Mouse (Mus musculus) lung, postnatal 0 days (tissue): Measurements from ENCODE around the gene Hist1h2bb. TPM values are rescaled to one million over a fixed set of nuclear protein-coding genes. Genes with fewer than 3 reads are reported as not detected.
A peak's percentile ranks its signal among the peaks of the same experiment; 100 is the strongest.
"Not testable (repeated sequence)": the region's sequence is repeated elsewhere in the genome, so short reads cannot be mapped to it uniquely, and the experiment has no call there.

ENCODE experiments used
- ATAC-seq: fragments of 200-750 bp; cut with Nextera tagmentation; 2 replicates; pipeline ENCODE4 v1.8.0; 2017; ENCODE audit warnings: moderate library complexity
- DNase-seq: peaks from one replicate; pipeline ENCODE4 v3.0.0-alpha.2; 2016; ENCODE audit warnings: low spot score
- H3K27ac ChIP-seq: fragments of 300-500 bp; sonication (generic); 2 replicates; pipeline ENCODE4 v1.5.1; 2014; ENCODE audit warnings: antibody characterized with exemption, mild to moderate bottlenecking, low read length, mixed read lengths
- H3K27me3 ChIP-seq: fragments of 300-500 bp; sonication (generic); replicated peaks from 2 replicates; pipeline ENCODE4 v1.6.1; 2014; ENCODE audit warnings: low read length, mixed read lengths; ENCODE audit not compliant: insufficient read depth
- H3K36me3 ChIP-seq: fragments of 300-500 bp; sonication (generic); 2 replicates; pipeline ENCODE4 v1.6.1; 2014; ENCODE audit warnings: low read length, mixed read lengths; ENCODE audit not compliant: insufficient read depth
- H3K4me1 ChIP-seq: fragments of 300-500 bp; sonication (generic); 2 replicates; pipeline ENCODE4 v1.6.1; 2014; ENCODE audit warnings: antibody characterized with exemption, low read depth, low read length, mixed read lengths; ENCODE audit not compliant: insufficient read depth
- H3K4me2 ChIP-seq: fragments of 300-500 bp; sonication (generic); replicated peaks from 2 replicates; pipeline ENCODE4 v1.6.1; 2014; ENCODE audit warnings: low read depth, mild to moderate bottlenecking, low read length, moderate library complexity, mixed read lengths
- H3K4me3 ChIP-seq: fragments of 300-500 bp; sonication (generic); 2 replicates; pipeline ENCODE4 v1.5.1; 2014; ENCODE audit warnings: low read depth, low read length
- H3K9ac ChIP-seq: fragments of 300-500 bp; sonication (generic); replicated peaks from 2 replicates; pipeline ENCODE4 v1.6.1; 2014; ENCODE audit warnings: low read depth, mild to moderate bottlenecking
- H3K9me3 ChIP-seq: fragments of 300-500 bp; sonication (generic); 2 replicates; pipeline ENCODE4 v1.6.1; 2016; ENCODE audit warnings: low read length, mixed read lengths
- CTCF ChIP-seq: IDR thresholded peaks from 2 replicates; pipeline ENCODE4 v1.5.1; 2016; ENCODE audit warnings: antibody characterized with exemption, mild to moderate bottlenecking
- EP300 ChIP-seq: IDR thresholded peaks from 2 replicates; pipeline ENCODE4 v1.6.1; 2016; ENCODE audit warnings: antibody characterized with exemption, mild to moderate bottlenecking, control low read depth
- WGBS: fragments of 180-500 bp; shearing (Covaris S2); extraction: QIAGEN DNeasy Blood & Tissue Kit; methylation state at CpG from one replicate; pipeline ENCODE4 v1.1.7; 2014; 5-methylcytosine and 5-hydroxymethylcytosine counted together
- polyA plus RNA-seq: library from polyadenylated mRNA; unstranded; fragments of >200 nt; fragmentation: Nextera tagmentation; extraction: Ambion mirVana; gene quantifications from 2 replicates; pipeline ENCODE4 v1.2.1, GENCODE M21; 2015

The Hist1h2bb gene
- 0.99 TPM in 1 of 2 replicates, not detected in the other for polyA plus RNA-seq

DNA sequence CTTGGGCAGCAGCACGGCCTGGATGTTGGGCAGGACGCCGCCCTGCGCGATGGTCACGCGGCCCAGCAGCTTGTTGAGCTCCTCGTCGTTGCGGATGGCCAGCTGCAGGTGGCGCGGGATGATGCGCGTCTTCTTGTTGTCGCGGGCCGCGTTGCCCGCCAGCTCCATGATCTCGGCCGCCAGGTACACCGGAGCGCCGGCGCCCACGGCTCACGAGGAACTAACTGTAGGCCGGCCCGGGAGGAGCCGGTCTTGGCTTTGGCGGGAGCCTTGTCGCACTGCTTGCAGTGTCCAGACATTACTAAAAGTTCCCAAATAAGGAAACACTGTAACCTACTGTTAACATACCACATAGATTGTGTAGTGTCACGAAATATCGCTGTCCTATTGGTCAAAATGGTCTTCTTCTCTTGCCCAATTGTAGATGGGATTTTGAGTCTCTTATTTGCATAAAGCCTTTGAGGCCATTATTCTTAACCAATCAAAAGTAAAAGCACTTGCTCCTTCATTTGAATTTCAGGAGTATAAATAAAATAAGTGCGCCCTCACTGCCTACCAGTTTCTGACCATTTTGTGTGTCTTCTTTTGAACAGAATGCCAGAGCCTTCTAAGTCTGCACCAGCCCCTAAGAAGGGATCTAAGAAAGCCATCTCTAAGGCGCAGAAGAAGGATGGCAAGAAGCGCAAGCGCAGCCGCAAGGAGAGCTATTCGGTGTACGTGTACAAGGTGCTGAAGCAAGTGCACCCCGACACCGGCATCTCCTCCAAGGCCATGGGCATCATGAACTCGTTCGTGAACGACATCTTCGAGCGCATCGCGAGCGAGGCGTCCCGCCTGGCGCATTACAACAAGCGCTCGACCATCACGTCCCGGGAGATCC is at the start of gene Hist1h2bb:
Gene Hist1h2bb, plus strand, starts transcription at position 534 of the 880 bp plus-strand sequence.
- peak within 1 kb of the TSS; percentile 20 for H3K4me3 ChIP-seq
- H3K9me3 ChIP-seq, H3K4me1 ChIP-seq, H3K27me3 ChIP-seq, H3K9ac ChIP-seq, H3K36me3 ChIP-seq: not testable (repeated sequence)
- under 1% methylated on average over 35 of the region's 58 CpGs for WGBS
- TF ChIP-seq CTCF (peak; percentile 40), EP300 (peak; percentile 93)
- H3K27ac ChIP-seq = peak within 1 kb of the TSS; percentile 91
- H3K4me2 ChIP-seq = peak within 1 kb of the TSS; percentile 55
- ATAC-seq = peak; percentile 92
- DNase-seq = peak; percentile 99

DNA sequence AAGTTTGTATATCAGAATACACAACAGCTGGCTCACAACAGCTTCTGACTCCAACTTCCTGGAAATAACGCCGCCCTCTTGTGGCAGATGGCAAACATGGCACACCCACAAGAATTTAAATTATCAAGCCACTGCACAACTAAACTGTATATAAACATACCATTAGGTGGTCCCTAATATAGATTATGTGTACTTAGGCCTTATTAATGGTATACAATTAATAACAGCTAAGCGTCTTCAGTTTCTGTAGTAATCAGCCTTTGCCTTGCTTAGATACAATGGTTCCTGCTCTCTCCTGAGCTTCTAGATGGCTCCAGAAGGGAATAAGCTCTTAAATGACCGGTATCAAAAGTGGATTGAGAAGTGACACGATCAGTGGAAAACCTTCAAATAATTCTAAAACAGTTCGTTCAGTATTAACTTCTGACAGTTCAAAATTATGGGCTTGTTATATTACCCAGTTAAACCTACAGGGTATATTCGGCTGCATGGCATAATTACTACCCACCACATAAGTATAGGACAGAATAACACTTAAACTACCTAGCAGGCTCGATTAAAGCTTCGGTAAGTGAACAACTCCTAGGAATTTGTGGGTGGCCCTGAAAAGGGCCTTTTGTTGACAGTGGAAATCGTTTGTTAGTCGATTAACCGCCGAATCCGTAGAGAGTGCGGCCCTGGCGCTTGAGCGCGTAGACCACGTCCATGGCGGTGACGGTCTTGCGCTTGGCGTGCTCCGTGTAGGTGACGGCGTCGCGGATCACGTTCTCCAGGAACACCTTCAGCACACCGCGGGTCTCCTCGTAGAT is 48.8 kb upstream of the Hist1h2bb start:
- no peaks in the 10 kb centered on the region for H3K4me1 ChIP-seq
- WGBS = under 1% methylated on average over 23 of the region's 32 CpGs
- H3K27ac ChIP-seq = peak overlapping the region; percentile 86
- H3K9me3 ChIP-seq = no peaks in the 10 kb centered on the region
- TF ChIP-seq CTCF (peak; percentile 84), EP300 (peak; percentile 41; the same call in 1 of the 2 replicates)
- no peaks in the 10 kb centered on the region for H3K36me3 ChIP-seq
- DNase-seq = peak; percentile 92
- H3K9ac ChIP-seq = peak overlapping the region; percentile 43
- H3K27me3 ChIP-seq = no peaks in the 10 kb centered on the region
- ATAC-seq = peak; percentile 17
- peak overlapping the region; percentile 40 for H3K4me3 ChIP-seq
- peak overlapping the region; percentile 70 for H3K4me2 ChIP-seq

DNA sequence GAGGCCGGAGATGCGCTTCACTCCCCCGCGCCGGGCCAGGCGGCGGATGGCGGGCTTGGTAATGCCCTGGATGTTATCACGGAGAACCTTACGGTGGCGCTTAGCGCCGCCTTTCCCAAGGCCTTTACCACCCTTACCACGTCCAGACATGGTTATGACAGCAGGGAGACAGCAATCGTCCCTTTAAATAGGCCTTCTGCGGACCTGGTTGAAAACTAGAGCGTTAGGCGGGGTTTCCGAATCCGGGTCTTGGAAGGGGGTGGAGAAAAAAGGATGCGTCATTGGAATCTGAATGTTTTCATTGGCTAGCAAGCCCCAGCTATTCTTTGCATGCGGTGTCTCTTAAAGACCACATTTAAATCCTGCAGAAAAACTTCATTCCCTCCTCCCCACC is 48.2 kb upstream of the Hist1h2bb start, which contains the start of gene Hist1h4c:
Gene Hist1h4c, minus strand, starts transcription at position 155 of the 394 bp plus-strand sequence.
- Histone ChIP-seq H3K9ac (peak within 1 kb of the TSS; percentile 43), H3K27me3 (no peaks in the 10 kb centered on the region), H3K4me1 (no peaks in the 10 kb centered on the region), H3K4me3 (peak within 1 kb of the TSS; percentile 40), H3K4me2 (peak within 1 kb of the TSS; percentile 70), H3K27ac (peak within 1 kb of the TSS; percentile 86), H3K36me3 (no peaks in the 10 kb centered on the region), H3K9me3 (no peaks in the 10 kb centered on the region)
- 1% methylated on average over 21 of the region's 22 CpGs for WGBS
- DNase-seq (peak; percentile 99), ATAC-seq (peak; percentile 94)
- TF ChIP-seq EP300 (peak; percentile 98), CTCF (peak; percentile 38)

DNA sequence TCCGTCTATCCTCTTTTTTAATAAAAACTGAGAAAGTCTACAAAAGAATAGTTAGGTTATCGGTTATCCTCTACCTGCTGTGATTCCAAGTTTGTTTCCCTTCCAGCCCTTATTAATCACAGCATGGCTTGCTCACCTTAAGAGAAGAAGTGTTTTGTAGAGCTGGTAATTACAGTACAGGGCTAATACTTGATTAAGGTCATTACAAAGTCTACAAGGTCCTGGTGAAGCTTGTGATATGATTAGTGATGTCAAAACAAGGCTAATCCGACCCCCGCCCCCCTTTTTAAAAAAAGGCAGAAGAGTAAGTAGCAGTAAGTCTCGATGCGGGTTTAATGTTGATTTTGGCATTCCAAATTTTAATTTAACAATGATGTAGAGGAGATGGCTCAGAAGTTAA is 47.5 kb upstream of the Hist1h2bb start:
- no peaks in the 10 kb centered on the region for H3K9me3 ChIP-seq
- no peak for DNase-seq
- no peak overlapping the region for H3K4me2 ChIP-seq
- H3K4me1 ChIP-seq = no peaks in the 10 kb centered on the region
- no peaks in the 10 kb centered on the region for H3K36me3 ChIP-seq
- H3K9ac ChIP-seq = no peak overlapping the region
- H3K27ac ChIP-seq = peak overlapping the region; percentile 47
- no peak for ATAC-seq
- H3K27me3 ChIP-seq = no peaks in the 10 kb centered on the region
- H3K4me3 ChIP-seq = no peak overlapping the region
- no peak for TF ChIP-seq CTCF
- TF ChIP-seq EP300 = no peak
- 54% methylated on average over 6 of the region's 6 CpGs for WGBS

DNA sequence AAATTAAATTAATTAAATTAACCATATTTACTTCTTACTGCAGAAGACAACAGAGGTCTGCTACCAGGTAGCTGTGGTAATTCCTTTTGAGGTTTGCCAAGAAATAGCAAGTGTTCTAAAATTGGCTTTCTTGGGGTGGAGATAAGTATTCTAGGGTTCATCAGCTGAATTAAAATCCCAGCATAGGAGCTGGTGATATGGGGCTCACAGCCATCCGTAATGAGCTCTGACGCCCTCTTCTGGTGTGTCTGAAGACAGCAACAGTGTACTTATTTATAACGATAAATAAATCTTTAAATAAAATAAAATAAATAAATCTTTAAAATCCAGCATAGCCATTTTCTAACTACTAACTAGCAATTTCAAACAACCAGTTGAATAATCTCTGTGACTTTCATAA is 46.8 kb upstream of the Hist1h2bb start:
- TF ChIP-seq EP300 = no peak
- TF ChIP-seq CTCF = no peak
- ATAC-seq (no peak), DNase-seq (no peak)
- H3K36me3 ChIP-seq = no peaks in the 10 kb centered on the region
- H3K9ac ChIP-seq = no peak overlapping the region
- no peaks in the 10 kb centered on the region for H3K4me1 ChIP-seq
- no peak overlapping the region for H3K27ac ChIP-seq
- 66% methylated on average over 3 of the region's 3 CpGs for WGBS
- H3K27me3 ChIP-seq = no peaks in the 10 kb centered on the region
- no peaks in the 10 kb centered on the region for H3K9me3 ChIP-seq
- H3K4me2 ChIP-seq = no peak overlapping the region
- no peak overlapping the region for H3K4me3 ChIP-seq
